ENCODE assay signal across 8 mouse cellular contexts in genomic region chr1:189921818-189922592, GRCm38 (mm10). TPM values are rescaled to one million over a fixed set of nuclear protein-coding genes. Genes with fewer than 3 reads are reported as not detected.
DNase-seq lines count a peak whose midpoint lies in the region; ATAC-seq and TF ChIP-seq lines count a peak whose summit lies in the region.

Gene Smyd2, minus strand, starts transcription at chr1:189922363.

- H3K9me3 ChIP-seq in forebrain, embryonic 16.5 days (ENCODE audit: control insufficient read depth, low read length) = no peaks in the 10 kb centered on the region
- H3K9me3 ChIP-seq in lung, embryonic 14.5 days (ENCODE audit: low read depth, low read length) = no peaks in the 10 kb centered on the region

- H3K9ac ChIP-seq in forebrain, embryonic 16.5 days (replicated peaks; ENCODE audit: low read depth, low read length) = peak within 1 kb of the TSS; percentile 67
- H3K9ac ChIP-seq in lung, embryonic 14.5 days = peak within 1 kb of the TSS; percentile 90

- peak within 1 kb of the TSS; percentile 96 for H3K4me2 ChIP-seq in forebrain, embryonic 16.5 days (ENCODE audit: low read length)
- peak within 1 kb of the TSS; percentile 93 for H3K4me2 ChIP-seq in lung, embryonic 14.5 days

- H3K27me3 ChIP-seq in forebrain, embryonic 16.5 days (replicated peaks; ENCODE audit: control insufficient read depth, insufficient read depth, low read length) = no peaks in the 10 kb centered on the region
- no peaks in the 10 kb centered on the region for H3K27me3 ChIP-seq in lung, embryonic 14.5 days (ENCODE audit: insufficient read depth, low read length)

- no peaks in the 10 kb centered on the region for H3K36me3 ChIP-seq in forebrain, embryonic 16.5 days (ENCODE audit: control insufficient read depth, insufficient read depth)
- no peaks in the 10 kb centered on the region for H3K36me3 ChIP-seq in lung, embryonic 14.5 days (ENCODE audit: insufficient read depth)

- H3K27ac ChIP-seq in forebrain, embryonic 16.5 days (ENCODE audit: low read length) = no peak within 1 kb of the TSS
- peak within 1 kb of the TSS; percentile 90 for H3K27ac ChIP-seq in layer of hippocampus, adult 2 months
- H3K27ac ChIP-seq in lung, embryonic 14.5 days (ENCODE audit: low read depth) = peak within 1 kb of the TSS; percentile 86

- peak; percentile 33 for DNase-seq in MEL-GATA-1-ER (ENCODE audit: extremely low read depth, low read depth)
- DNase-seq in cerebellum, adult 18-20 months = peak; percentile 71 to 83
- DNase-seq in heart, postnatal 36 days = peak; percentile 59 to 73
- peak in 1 of 2 experiments; percentile 54 for DNase-seq in layer of hippocampus, adult 2 months (ENCODE audit: low spot score in 2 of 2)
- peak; percentile 91 for DNase-seq in lung, embryonic 14.5 days
- DNase-seq in ovary, adult 18-20 months (ENCODE audit: low spot score) = peak; percentile 76
- peak; percentile 77 for DNase-seq in thymus, postnatal 0 days (ENCODE audit: low spot score)

- peak within 1 kb of the TSS; percentile 57 for H3K4me3 ChIP-seq in forebrain, embryonic 16.5 days (replicated peaks; ENCODE audit: low read length)
- peak within 1 kb of the TSS; percentile 80 for H3K4me3 ChIP-seq in layer of hippocampus, adult 2 months
- peak within 1 kb of the TSS; percentile 82 for H3K4me3 ChIP-seq in lung, embryonic 14.5 days (ENCODE audit: low read depth, low read length)

- TF ChIP-seq CTCF in layer of hippocampus, adult 2 months (conservative IDR thresholded peaks at IDR 0.05) = peak; percentile 36; the same call in 1 of the 2 replicates
- 0 out of 2 replicates have a peak, but pooled peaks have one; percentile 7 for TF ChIP-seq CTCF in lung, embryonic 14.5 days (IDR thresholded peaks at IDR 0.05; ENCODE audit: low read depth)

- peak; percentile 93 for ATAC-seq in forebrain, embryonic 16.5 days
- ATAC-seq in lung, embryonic 14.5 days (ENCODE audit: insufficient read depth) = peak; percentile 91

- intact Hi-C loops in heart, postnatal 36 days (cut with DNase I) = no loop called here

- peaks cover 21% of the 10 kb centered on the region for H3K4me1 ChIP-seq in forebrain, embryonic 16.5 days (replicated peaks; ENCODE audit: control insufficient read depth, insufficient read depth, low read length)
- peaks cover 7% of the 10 kb centered on the region; the same call in 1 of the 2 replicates for H3K4me1 ChIP-seq in lung, embryonic 14.5 days (ENCODE audit: insufficient read depth)

- WGBS in forebrain, embryonic 16.5 days = under 1% methylated on average over 80 of the region's 90 CpGs
- WGBS in lung, embryonic 14.5 days = under 1% methylated on average over 79 of the region's 90 CpGs

RNA-seq across cellular contexts. Expression of gene Smyd2, which starts in this region (rescaled TPM):
- 76.8 and 80.7 TPM in 2 replicates for polyA plus RNA-seq in forebrain, embryonic 16.5 days (2015; fragmentation: Nextera tagmentation; extraction: Ambion mirVana)
- total RNA-seq in heart, postnatal 36 days (2021) = 100 to 1,000 TPM; 101 to 110 TPM
- 10 to 100 TPM; 75.9 to 79.1 TPM for total RNA-seq in layer of hippocampus, adult 2 months (2021)
- 115 and 117 TPM in 2 replicates for polyA plus RNA-seq in lung, embryonic 14.5 days (2014; fragmentation: Nextera tagmentation; extraction: Ambion mirVana)
- 64.7 and 64.9 TPM in 2 replicates for polyA plus RNA-seq in thymus, postnatal 0 days (2015; fragmentation: Nextera tagmentation; extraction: Ambion mirVana)
